Mouse (Mus musculus) erythroblast, embryonic 14.5 days (primary cell): ENCODE data around the gene Nmnat2. TPM values are rescaled to one million over a fixed set of nuclear protein-coding genes. Genes with fewer than 3 reads are reported as not detected.

Experiments used
- H3K27me3 ChIP-seq: 2 replicates; pipeline ENCODE4 v1.6.1; 2012; ENCODE audit warnings: inconsistent platforms; ENCODE audit not compliant: control insufficient read depth
- H3K36me3 ChIP-seq: 2 replicates; pipeline ENCODE4 v1.6.1; 2012; ENCODE audit warnings: mild to moderate bottlenecking, inconsistent platforms; ENCODE audit not compliant: control insufficient read depth
- H3K4me1 ChIP-seq: 2 replicates; pipeline ENCODE4 v1.6.1; 2012; ENCODE audit warnings: inconsistent platforms; ENCODE audit not compliant: control insufficient read depth
- H3K4me3 ChIP-seq: replicated peaks from 2 replicates; pipeline ENCODE3; 2012; ENCODE audit warnings: moderate library complexity, mild to moderate bottlenecking, inconsistent platforms
- H3K9me3 ChIP-seq: 2 replicates; pipeline ENCODE4 v1.6.1; 2012; ENCODE audit warnings: low read length, inconsistent platforms, mixed read lengths; ENCODE audit not compliant: control insufficient read depth
- GATA1 ChIP-seq: IDR thresholded peaks from 2 replicates; pipeline ENCODE4 v1.6.1; 2012; ENCODE audit warnings: low read length, inconsistent platforms, mixed read lengths
- TAL1 ChIP-seq: IDR thresholded peaks from 3 replicates; pipeline ENCODE4 v1.6.1; 2012; ENCODE audit warnings: low read length, inconsistent platforms, mixed read lengths
- polyA plus RNA-seq: library from polyadenylated mRNA; stranded (reverse); fragments of >175 nt; gene quantifications from 2 replicates; pipeline ENCODE4 v1.2.3, GENCODE M21; 2012

Nmnat2 gene
- polyA plus RNA-seq, 1 experiment, result not detected

- Histone ChIP-seq H3K36me3 (no peaks in the 10 kb centered on the region), H3K4me1 (peaks cover 3% of the 10 kb centered on the region), H3K4me3 (no peak overlapping the region), H3K9me3 (no peaks in the 10 kb centered on the region), H3K27me3 (no peaks in the 10 kb centered on the region)
- no peak for TF ChIP-seq TAL1
- TF ChIP-seq GATA1, result no peak
These were observed 69.7 kb downstream of the Nmnat2 start for GRCm38 (mm10) chr1:153024453-153024852.

GRCm38 (mm10) chr1:153031345-153031744 is 76.6 kb downstream of the Nmnat2 start:
- H3K27me3 ChIP-seq, result no peaks in the 10 kb centered on the region
- TF ChIP-seq TAL1 (no peak), GATA1 (no peak)
- no peaks in the 10 kb centered on the region for H3K4me1 ChIP-seq
- no peaks in the 10 kb centered on the region for H3K36me3 ChIP-seq
- no peaks in the 10 kb centered on the region for H3K9me3 ChIP-seq
- no peak overlapping the region for H3K4me3 ChIP-seq

- Histone ChIP-seq H3K36me3 (no peaks in the 10 kb centered on the region), H3K27me3 (no peaks in the 10 kb centered on the region), H3K4me3 (no peak overlapping the region), H3K9me3 (no peaks in the 10 kb centered on the region), H3K4me1 (no peaks in the 10 kb centered on the region)
- no peak for TF ChIP-seq TAL1
- TF ChIP-seq GATA1, result no peak
These were observed 77.2 kb downstream of the Nmnat2 start for GRCm38 (mm10) chr1:153031954-153032353.

- Histone ChIP-seq H3K9me3 (no peaks in the 10 kb centered on the region; the same call in 1 of the 2 replicates), H3K36me3 (no peaks in the 10 kb centered on the region), H3K27me3 (no peaks in the 10 kb centered on the region), H3K4me1 (no peaks in the 10 kb centered on the region), H3K4me3 (no peak overlapping the region)
- TF ChIP-seq TAL1, result no peak
- TF ChIP-seq GATA1, result no peak
These were observed 78.5 kb downstream of the Nmnat2 start for GRCm38 (mm10) chr1:153033145-153033908.

GRCm38 (mm10) chr1:153034064-153034463 is 79.3 kb downstream of the Nmnat2 start:
- Histone ChIP-seq H3K4me3 (no peak overlapping the region), H3K27me3 (no peaks in the 10 kb centered on the region), H3K4me1 (no peaks in the 10 kb centered on the region), H3K9me3 (no peaks in the 10 kb centered on the region; the same call in 1 of the 2 replicates), H3K36me3 (no peaks in the 10 kb centered on the region)
- TF ChIP-seq GATA1 (no peak), TAL1 (no peak)

- H3K9me3 ChIP-seq, result no peaks in the 10 kb centered on the region; the same call in 1 of the 2 replicates
- TF ChIP-seq TAL1, result no peak
- TF ChIP-seq GATA1, result no peak
- H3K4me1 ChIP-seq, result no peaks in the 10 kb centered on the region
- H3K4me3 ChIP-seq, result no peak overlapping the region
- no peaks in the 10 kb centered on the region for H3K36me3 ChIP-seq
- H3K27me3 ChIP-seq, result no peaks in the 10 kb centered on the region
These were observed 80.6 kb downstream of the Nmnat2 start for GRCm38 (mm10) chr1:153035328-153035944.

- Histone ChIP-seq H3K4me1 (no peaks in the 10 kb centered on the region), H3K27me3 (no peaks in the 10 kb centered on the region), H3K36me3 (no peaks in the 10 kb centered on the region), H3K9me3 (no peaks in the 10 kb centered on the region; the same call in 1 of the 2 replicates), H3K4me3 (no peak overlapping the region)
- TF ChIP-seq GATA1 (no peak), TAL1 (no peak)
These were observed 82.9 kb downstream of the Nmnat2 start for GRCm38 (mm10) chr1:153037353-153038345.

GRCm38 (mm10) chr1:153040091-153040490 is 85.3 kb downstream of the Nmnat2 start:
- TF ChIP-seq TAL1 (no peak), GATA1 (no peak)
- Histone ChIP-seq H3K4me3 (no peak overlapping the region), H3K36me3 (no peaks in the 10 kb centered on the region), H3K9me3 (no peaks in the 10 kb centered on the region; the same call in 1 of the 2 replicates), H3K4me1 (no peaks in the 10 kb centered on the region), H3K27me3 (no peaks in the 10 kb centered on the region)

GRCm38 (mm10) chr1:153041046-153041445 is 86.3 kb downstream of the Nmnat2 start:
- no peak overlapping the region for H3K4me3 ChIP-seq
- H3K27me3 ChIP-seq, result no peaks in the 10 kb centered on the region
- no peaks in the 10 kb centered on the region; the same call in 1 of the 2 replicates for H3K9me3 ChIP-seq
- no peaks in the 10 kb centered on the region for H3K4me1 ChIP-seq
- TF ChIP-seq GATA1 (no peak), TAL1 (no peak)
- H3K36me3 ChIP-seq, result no peaks in the 10 kb centered on the region
